Mouse (Mus musculus) C2C12 (cell line): ENCODE results near the gene Myo10. TPM values are rescaled to one million over a fixed set of nuclear protein-coding genes. Genes with fewer than 3 reads are reported as not detected.

ENCODE experiments used
- H3K27me3 ChIP-seq: one replicate; pipeline ENCODE4 v1.6.1; 2011; ENCODE audit not compliant: control insufficient read depth, insufficient read depth, insufficient read length
- H3K36me3 ChIP-seq: one replicate; pipeline ENCODE4 v1.6.1; 2011; ENCODE audit not compliant: control insufficient read depth, insufficient read depth
- H3K4me3 ChIP-seq: one replicate; pipeline ENCODE4 v1.5.1; 2011; ENCODE audit warnings: mild to moderate bottlenecking, control low read depth; ENCODE audit not compliant: poor library complexity, insufficient read depth, severe bottlenecking
- H3K79me2 ChIP-seq: one replicate; pipeline ENCODE4 v1.6.1; 2011; ENCODE audit not compliant: control insufficient read depth, insufficient read depth
- H3K79me3 ChIP-seq: one replicate; pipeline ENCODE4 v1.6.1; 2011; ENCODE audit warnings: low read depth, control low read depth
- H3ac ChIP-seq: one replicate; pipeline ENCODE3; 2011; ENCODE audit warnings: low read depth; ENCODE audit not compliant: control insufficient read depth, insufficient read length
- CEBPB ChIP-seq: IDR thresholded peaks from one replicate; pipeline ENCODE4 v1.6.1; 2011; ENCODE audit warnings: low read depth, mild to moderate bottlenecking, control low read depth, moderate library complexity
- CTCF ChIP-seq: IDR thresholded peaks from one replicate; pipeline ENCODE4 v1.5.1; 2011; ENCODE audit not compliant: control insufficient read depth, insufficient read depth, insufficient read length
- FOSL1 ChIP-seq: IDR thresholded peaks from one replicate; pipeline ENCODE4 v1.8.0; 2011; ENCODE audit warnings: mild to moderate bottlenecking, low read length; ENCODE audit not compliant: poor library complexity, insufficient read depth, severe bottlenecking
- MAX ChIP-seq: IDR thresholded peaks from one replicate; pipeline ENCODE4 v1.6.1; 2011; ENCODE audit warnings: mild to moderate bottlenecking, control low read depth
- MYOD1 ChIP-seq: IDR thresholded peaks from one replicate; pipeline ENCODE4 v1.6.1; 2011; ENCODE audit warnings: low read depth; ENCODE audit not compliant: control insufficient read depth, insufficient read length
- MYOG ChIP-seq: IDR thresholded peaks from one replicate; pipeline ENCODE4 v1.6.1; 2011; ENCODE audit not compliant: control insufficient read depth, insufficient read length; ENCODE audit errors: extremely low read depth
- USF1 ChIP-seq: IDR thresholded peaks from one replicate; pipeline ENCODE4 v1.6.1; 2011; ENCODE audit warnings: low read depth, mild to moderate bottlenecking, control low read depth, moderate library complexity
- polyA plus RNA-seq: library from polyadenylated mRNA; unstranded; fragments of >200 nt; fragmentation: generic; extraction: Trizol; gene quantifications from one replicate; pipeline ENCODE4 v1.2.1, GENCODE M21; 2012; ENCODE audit warnings: missing spikeins

Gene Myo10
- polyA plus RNA-seq, 1 experiment: 89.8 TPM

GRCm38 (mm10) chr15:25580731-25581130 is 41.6 kb upstream of the Myo10 start:
- H3K79me2 ChIP-seq: no peaks in the 10 kb centered on the region
- H3K36me3 ChIP-seq: no peaks in the 10 kb centered on the region
- H3K4me3 ChIP-seq: no peak overlapping the region
- H3ac ChIP-seq: no peak overlapping the region
- TF ChIP-seq MAX (no peak), USF1 (no peak), MYOD1 (no peak)
- no peaks in the 10 kb centered on the region for H3K27me3 ChIP-seq
- H3K79me3 ChIP-seq: no peaks in the 10 kb centered on the region

GRCm38 (mm10) chr15:25582055-25582454 is 40.3 kb upstream of the Myo10 start:
- TF ChIP-seq MYOD1 (no peak), USF1 (no peak), CEBPB (no peak), MAX (no peak), CTCF (no peak), MYOG (no peak), FOSL1 (no peak)
- no peak overlapping the region for H3K4me3 ChIP-seq
- no peaks in the 10 kb centered on the region for H3K79me3 ChIP-seq
- no peaks in the 10 kb centered on the region for H3K79me2 ChIP-seq
- H3K27me3 ChIP-seq: no peaks in the 10 kb centered on the region
- H3K36me3 ChIP-seq: no peaks in the 10 kb centered on the region
- H3ac ChIP-seq: no peak overlapping the region

DNA sequence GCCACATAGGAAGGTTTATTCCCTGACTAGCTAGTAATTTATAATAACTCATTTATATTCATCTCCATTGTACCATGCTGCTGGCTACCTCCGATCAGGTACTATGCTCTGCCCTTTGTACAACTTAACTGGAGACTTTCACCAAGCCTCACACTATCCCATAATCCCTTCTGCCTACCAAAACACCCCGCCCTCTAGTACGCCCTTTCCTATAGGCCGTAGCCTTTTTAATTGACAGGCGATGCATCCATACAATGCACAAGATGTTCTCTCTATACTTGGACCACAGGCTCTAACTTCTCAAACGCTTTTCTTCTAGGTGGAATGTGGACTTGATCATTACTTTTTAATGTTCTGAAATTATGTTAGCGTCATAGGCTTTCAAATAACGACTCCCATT is 39.0 kb upstream of the Myo10 start:
- Histone ChIP-seq H3K36me3 (no peaks in the 10 kb centered on the region), H3K79me3 (no peaks in the 10 kb centered on the region), H3K79me2 (no peaks in the 10 kb centered on the region), H3ac (no peak overlapping the region), H3K27me3 (no peaks in the 10 kb centered on the region), H3K4me3 (no peak overlapping the region)
- TF ChIP-seq CTCF (no peak), MYOG (no peak), MAX (no peak), USF1 (no peak), FOSL1 (no peak), MYOD1 (no peak), CEBPB (no peak)

DNA sequence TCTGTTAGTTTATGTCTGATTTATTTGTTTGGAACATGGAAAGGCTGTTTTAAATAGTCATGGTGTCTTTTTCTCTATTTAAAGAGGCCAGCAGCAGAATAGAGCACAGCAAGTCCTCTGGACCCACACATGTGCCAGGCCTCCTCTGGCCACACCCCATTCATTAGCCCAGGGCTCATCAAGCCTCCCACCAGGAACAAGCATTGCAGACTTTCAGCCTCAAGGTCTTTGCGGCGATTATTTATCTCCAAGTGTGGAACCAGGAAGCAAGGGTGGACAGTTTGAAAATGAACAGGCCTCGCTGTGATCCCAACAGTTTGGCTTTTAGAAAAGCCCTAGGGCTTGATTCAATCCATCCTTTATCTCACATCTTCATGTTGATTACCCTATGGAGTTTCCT is 35.5 kb upstream of the Myo10 start:
- Histone ChIP-seq H3K79me2 (no peaks in the 10 kb centered on the region), H3ac (no peak overlapping the region), H3K79me3 (no peaks in the 10 kb centered on the region), H3K36me3 (no peaks in the 10 kb centered on the region), H3K4me3 (no peak overlapping the region), H3K27me3 (no peaks in the 10 kb centered on the region)
- no peak for TF ChIP-seq USF1
- no peak for TF ChIP-seq CTCF
- TF ChIP-seq MYOG: no peak
- no peak for TF ChIP-seq MYOD1
- no peak for TF ChIP-seq FOSL1
- no peak for TF ChIP-seq CEBPB
- TF ChIP-seq MAX: no peak

DNA sequence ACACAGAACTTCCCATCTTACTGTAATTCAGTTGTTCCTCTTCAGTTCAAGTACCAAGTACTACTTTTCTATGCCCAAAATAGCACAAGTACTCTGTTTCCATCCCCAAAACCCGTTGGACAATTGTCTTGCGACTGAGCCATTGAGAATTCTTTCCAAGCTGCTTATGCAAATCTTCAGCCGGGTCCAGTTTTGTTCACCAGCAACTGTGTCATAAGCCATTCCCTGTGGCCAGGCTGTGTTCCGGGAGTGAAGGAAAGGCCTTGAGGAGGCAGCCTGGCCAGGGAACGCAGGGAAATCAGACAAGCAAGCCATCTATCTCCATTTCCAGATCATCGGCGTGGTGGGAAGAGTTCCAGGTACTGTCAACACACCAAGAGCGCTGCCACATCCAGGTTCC is 34.4 kb upstream of the Myo10 start:
- no peak for TF ChIP-seq CTCF
- no peak for TF ChIP-seq FOSL1
- no peak for TF ChIP-seq MYOD1
- TF ChIP-seq MYOG: no peak
- TF ChIP-seq MAX: no peak
- no peak for TF ChIP-seq USF1
- no peak for TF ChIP-seq CEBPB
- no peaks in the 10 kb centered on the region for H3K27me3 ChIP-seq
- H3K79me2 ChIP-seq: no peaks in the 10 kb centered on the region
- no peak overlapping the region for H3K4me3 ChIP-seq
- H3K36me3 ChIP-seq: no peaks in the 10 kb centered on the region
- H3ac ChIP-seq: no peak overlapping the region
- H3K79me3 ChIP-seq: no peaks in the 10 kb centered on the region

- no peak overlapping the region for H3ac ChIP-seq
- H3K27me3 ChIP-seq: no peaks in the 10 kb centered on the region
- no peaks in the 10 kb centered on the region for H3K79me2 ChIP-seq
- H3K4me3 ChIP-seq: no peak overlapping the region
- TF ChIP-seq MAX: no peak
- no peak for TF ChIP-seq FOSL1
- no peak for TF ChIP-seq MYOD1
- TF ChIP-seq MYOG: no peak
- no peak for TF ChIP-seq USF1
- TF ChIP-seq CEBPB: no peak
- no peak for TF ChIP-seq CTCF
- H3K79me3 ChIP-seq: no peaks in the 10 kb centered on the region
- no peaks in the 10 kb centered on the region for H3K36me3 ChIP-seq
Observed at GRCm38 (mm10) chr15:25589318-25589902, 32.9 kb upstream of the Myo10 start.
